Mouse (Mus musculus) lung, postnatal 0 days (tissue): ENCODE data around the gene Pik3r1.

Experiments used
- CTCF ChIP-seq: IDR thresholded peaks from 2 replicates; pipeline ENCODE4 v1.5.1; 2016; ENCODE audit warnings: antibody characterized with exemption, mild to moderate bottlenecking
- EP300 ChIP-seq: IDR thresholded peaks from 2 replicates; pipeline ENCODE4 v1.6.1; 2016; ENCODE audit warnings: antibody characterized with exemption, mild to moderate bottlenecking, control low read depth

GRCm38 (mm10) chr13:101701632-101702031 lies 66.4 kb downstream of the Pik3r1 start:
- TF ChIP-seq CTCF (no peak), EP300 (no peak)
